Mouse (Mus musculus) forebrain, embryonic 13.5 days (tissue): ENCODE results near the gene Abcb7. TPM values are rescaled to one million over a fixed set of nuclear protein-coding genes. Genes with fewer than 3 reads are reported as not detected.
A peak's percentile ranks its signal among the peaks of the same experiment; 100 is the strongest.
"Not testable (repeated sequence)": the region's sequence is repeated elsewhere in the genome, so short reads cannot be mapped to it uniquely, and the experiment has no call there.

Source experiments
- ATAC-seq: fragments of 200-750 bp; cut with Nextera tagmentation; 2 replicates; pipeline ENCODE4 v1.8.0; 2017
- H3K27ac ChIP-seq: fragments of 300-500 bp; sonication (generic); 2 replicates; pipeline ENCODE4 v1.5.1; 2015; ENCODE audit warnings: inconsistent platforms, mild to moderate bottlenecking, moderate library complexity
- H3K27me3 ChIP-seq: fragments of 300-500 bp; sonication (generic); 2 replicates; pipeline ENCODE4 v1.6.1; 2015; ENCODE audit warnings: mild to moderate bottlenecking, inconsistent platforms
- H3K36me3 ChIP-seq: fragments of 300-500 bp; sonication (generic); 2 replicates; pipeline ENCODE4 v1.6.1; 2015; ENCODE audit warnings: mild to moderate bottlenecking, inconsistent platforms; ENCODE audit not compliant: poor library complexity, severe bottlenecking
- H3K4me1 ChIP-seq: fragments of 300-500 bp; sonication (generic); 2 replicates; pipeline ENCODE4 v1.6.1; 2015; ENCODE audit warnings: inconsistent platforms
- H3K4me2 ChIP-seq: fragments of 300-500 bp; sonication (generic); 2 replicates; pipeline ENCODE4 v1.6.1; 2015; ENCODE audit warnings: inconsistent platforms, mild to moderate bottlenecking, moderate library complexity
- H3K4me3 ChIP-seq: fragments of 300-500 bp; sonication (generic); 2 replicates; pipeline ENCODE4 v1.5.1; 2015; ENCODE audit warnings: mild to moderate bottlenecking, inconsistent platforms
- H3K9ac ChIP-seq: fragments of 300-500 bp; sonication (generic); 2 replicates; pipeline ENCODE4 v1.6.1; 2015; ENCODE audit warnings: mild to moderate bottlenecking, inconsistent platforms
- H3K9me3 ChIP-seq: fragments of 300-500 bp; sonication (generic); replicated peaks from 2 replicates; pipeline ENCODE4 v1.6.1; 2016; ENCODE audit warnings: inconsistent platforms
- whole genome bisulfite sequencing: fragments of 180-500 bp; shearing (Covaris S2); methylation state at CpG from one replicate; pipeline ENCODE4 v1.1.7; 2015; 5-methylcytosine and 5-hydroxymethylcytosine counted together
- polyA plus RNA-seq: library from polyadenylated mRNA; unstranded; fragments of >200 nt; fragmentation: Nextera tagmentation; extraction: Ambion mirVana; gene quantifications from 2 replicates; pipeline ENCODE4 v1.2.1, GENCODE M21; 2015

Gene Abcb7
- polyA plus RNA-seq, 1 experiment from 2014 or later = 10.3 TPM

GRCm38 (mm10) chrX:104348146-104348545 lies 65.5 kb downstream of the Abcb7 start:
- not testable (repeated sequence) for H3K4me1 ChIP-seq, H3K4me2 ChIP-seq, H3K9me3 ChIP-seq, H3K27me3 ChIP-seq, H3K9ac ChIP-seq, H3K36me3 ChIP-seq, H3K27ac ChIP-seq, H3K4me3 ChIP-seq
- 93% methylated on average over 26 of the region's 31 CpGs for WGBS
- 0 out of 2 replicates have a peak, but pooled peaks have one; percentile 63 for ATAC-seq

DNA sequence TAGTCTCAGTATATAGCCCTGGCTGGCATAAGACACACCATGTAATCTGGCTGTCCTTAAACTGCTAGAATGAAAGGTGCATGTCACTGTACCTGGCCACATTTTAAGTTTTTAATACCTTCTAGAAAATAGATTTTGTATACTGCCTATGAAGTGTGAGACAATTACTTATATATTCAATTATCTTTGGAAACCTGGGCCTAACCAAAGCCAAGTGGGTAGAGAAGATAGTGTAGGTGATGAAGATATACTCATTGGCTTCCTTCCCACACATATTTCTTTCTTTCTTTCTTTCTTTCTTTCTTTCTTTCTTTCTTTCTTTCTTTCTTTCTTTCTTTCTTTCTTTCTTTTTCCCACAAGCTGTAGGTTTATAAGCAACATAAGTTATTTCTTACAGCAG lies 121.9 kb downstream of the Abcb7 start:
- Histone ChIP-seq H3K4me2 (no peak overlapping the region), H3K4me3 (no peak overlapping the region), H3K9ac (no peak overlapping the region), H3K9me3 (no peaks in the 10 kb centered on the region), H3K4me1 (no peaks in the 10 kb centered on the region), H3K36me3 (no peaks in the 10 kb centered on the region), H3K27me3 (no peaks in the 10 kb centered on the region), H3K27ac (no peak overlapping the region)
- no peak for ATAC-seq

DNA sequence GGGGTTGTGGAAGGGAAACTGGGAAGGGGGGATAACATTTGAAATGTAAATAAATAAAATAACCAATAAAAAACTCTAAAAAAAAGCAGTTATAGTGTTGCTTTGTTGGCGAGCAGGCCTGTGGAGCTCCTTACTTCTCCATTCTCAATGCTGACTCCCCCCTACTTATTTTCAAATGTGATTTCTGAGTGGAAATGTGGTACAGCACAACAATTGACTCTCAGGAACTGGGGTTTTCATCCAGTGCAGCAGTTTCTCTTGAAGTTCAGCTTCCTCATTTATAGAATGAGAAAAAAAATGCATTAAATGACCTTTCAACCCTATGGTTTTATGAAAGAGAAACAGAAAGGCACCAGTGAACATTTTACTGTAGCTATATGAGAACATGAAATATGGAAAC lies 133.8 kb downstream of the Abcb7 start:
- no peak overlapping the region for H3K4me3 ChIP-seq
- no peak overlapping the region for H3K27ac ChIP-seq
- 95% methylated on average over 1 of the region's 1 CpGs for WGBS

GRCm38 (mm10) chrX:104264371-104264770 lies 149.3 kb downstream of the Abcb7 start:
- 77% methylated on average over 2 of the region's 2 CpGs for WGBS
- no peak overlapping the region for H3K27ac ChIP-seq
- H3K4me1 ChIP-seq = no peaks in the 10 kb centered on the region
- H3K36me3 ChIP-seq = no peaks in the 10 kb centered on the region
- no peak overlapping the region for H3K4me2 ChIP-seq
- no peaks in the 10 kb centered on the region for H3K27me3 ChIP-seq
- no peaks in the 10 kb centered on the region for H3K9me3 ChIP-seq
- ATAC-seq = no peak
- no peak overlapping the region for H3K9ac ChIP-seq
- no peak overlapping the region for H3K4me3 ChIP-seq

More for the DNA sequence above, 133.8 kb downstream of the Abcb7 start:
- Histone ChIP-seq H3K27me3 (no peaks in the 10 kb centered on the region), H3K36me3 (no peaks in the 10 kb centered on the region), H3K4me2 (no peak overlapping the region), H3K4me1 (no peaks in the 10 kb centered on the region), H3K9me3 (no peaks in the 10 kb centered on the region), H3K9ac (no peak overlapping the region)
- ATAC-seq = no peak

GRCm38 (mm10) chrX:104262468-104262867 lies 151.2 kb downstream of the Abcb7 start:
- Histone ChIP-seq H3K27ac (no peak overlapping the region), H3K4me3 (no peak overlapping the region), H3K36me3 (no peaks in the 10 kb centered on the region), H3K9me3 (no peaks in the 10 kb centered on the region), H3K9ac (no peak overlapping the region), H3K4me1 (no peaks in the 10 kb centered on the region), H3K27me3 (no peaks in the 10 kb centered on the region), H3K4me2 (no peak overlapping the region)
- no peak for ATAC-seq
- WGBS = 78% methylated on average over 1 of the region's 1 CpGs

- 72% methylated on average over 1 of the region's 1 CpGs for WGBS
- Histone ChIP-seq H3K4me1 (no peaks in the 10 kb centered on the region), H3K36me3 (no peaks in the 10 kb centered on the region), H3K27ac (no peak overlapping the region), H3K27me3 (no peaks in the 10 kb centered on the region), H3K9ac (no peak overlapping the region), H3K4me3 (no peak overlapping the region), H3K9me3 (no peaks in the 10 kb centered on the region), H3K4me2 (no peak overlapping the region)
- no peak for ATAC-seq
Observed at GRCm38 (mm10) chrX:104256561-104256960, 157.1 kb downstream of the Abcb7 start.

Other genes starting within 250 kb of the Abcb7 start
- gene Nexmif, start 212.7 kb downstream of the Abcb7 start, polyA plus RNA-seq = 7.7 and 9.1 TPM in 2 replicates
- 1.4 and 1.6 TPM in 2 replicates for gene Uprt, start 69.0 kb upstream of the Abcb7 start, polyA plus RNA-seq